7 mouse cellular contexts compared by ENCODE assay signal in genomic region chr12:71936636-71937035, GRCm38 (mm10).
DNase-seq lines count a peak whose midpoint lies in the region.

No protein-coding gene starts in this region.

- DNase-seq in adipocyte (ENCODE audit: low spot score), result peak; percentile 60
- peak; percentile 78 to 81 for DNase-seq in heart, adult 18-20 months
- peak; percentile 46 for DNase-seq in heart, postnatal 4 days
- DNase-seq in lung, postnatal 14 days, result peak; percentile 60
- no peak for DNase-seq in spleen, postnatal 36 days (ENCODE audit: low spot score in 2 of 2)
- no peak for DNase-seq in layer of hippocampus, adult 8-10 months (ENCODE audit: low spot score in 2 of 2)
- DNase-seq in adrenal gland, postnatal 14 days, result no peak

Comparison
In these comparisons a context has a peak if more than half of its experiments do, and no peak if none do; other contexts are left out.
1. DNase-seq: peak in adipocyte (single experiment), heart, adult 18-20 months (2 of 2), heart, postnatal 4 days (single experiment) and lung, postnatal 14 days (single experiment); none in spleen, postnatal 36 days (0 of 2), layer of hippocampus, adult 8-10 months (0 of 2) and adrenal gland, postnatal 14 days (single experiment).